Mouse (Mus musculus): ENCODE measurements around the gene Gm5148. TPM values are rescaled to one million over a fixed set of nuclear protein-coding genes. Genes with fewer than 3 reads are reported as not detected.

The Gm5148 gene
- polyA plus RNA-seq, 1 experiment, result 5.8 TPM

GRCm38 (mm10) chr3:37687158-37687980 is 36.9 kb downstream of the Gm5148 start:
- Histone ChIP-seq H3K79me3 (ENCODE audit: low read depth) (no peaks in the 10 kb centered on the region), H3K27me3 (ENCODE audit: control insufficient read depth, insufficient read depth, insufficient read length) (no peaks in the 10 kb centered on the region), H3K79me2 (ENCODE audit: control insufficient read depth, insufficient read depth) (no peaks in the 10 kb centered on the region), H3K4me3 (ENCODE audit: insufficient read depth, poor library complexity, severe bottlenecking) (no peak overlapping the region), H3ac (ENCODE audit: control insufficient read depth, insufficient read length, low read depth) (no peak overlapping the region), H3K36me3 (ENCODE audit: control insufficient read depth, insufficient read depth) (no peaks in the 10 kb centered on the region)
- no peak for TF ChIP-seq CEBPB (IDR thresholded peaks at IDR 0.05; ENCODE audit: low read depth)
- no peak for TF ChIP-seq USF1 (IDR thresholded peaks at IDR 0.05; ENCODE audit: low read depth)
- TF ChIP-seq MAX (IDR thresholded peaks at IDR 0.05), result no peak
- no peak for TF ChIP-seq CTCF (IDR thresholded peaks at IDR 0.05; ENCODE audit: control insufficient read depth, insufficient read depth, insufficient read length)
- no peak for TF ChIP-seq FOSL1 (IDR thresholded peaks at IDR 0.05; ENCODE audit: insufficient read depth, low read length, poor library complexity, severe bottlenecking)
- no peak for TF ChIP-seq MYOG (IDR thresholded peaks at IDR 0.05; ENCODE audit: control insufficient read depth, extremely low read depth, insufficient read length)
- no peak for TF ChIP-seq MYOD1 (IDR thresholded peaks at IDR 0.05; ENCODE audit: control insufficient read depth, insufficient read length, low read depth)

GRCm38 (mm10) chr3:37686751-37687150 is 37.5 kb downstream of the Gm5148 start:
- H3K79me3 ChIP-seq (ENCODE audit: low read depth), result no peaks in the 10 kb centered on the region
- H3K4me3 ChIP-seq (ENCODE audit: insufficient read depth, poor library complexity, severe bottlenecking), result no peak overlapping the region
- no peak overlapping the region for H3ac ChIP-seq (ENCODE audit: control insufficient read depth, insufficient read length, low read depth)
- H3K27me3 ChIP-seq (ENCODE audit: control insufficient read depth, insufficient read depth, insufficient read length), result no peaks in the 10 kb centered on the region
- no peaks in the 10 kb centered on the region for H3K79me2 ChIP-seq (ENCODE audit: control insufficient read depth, insufficient read depth)
- no peak for TF ChIP-seq CEBPB (IDR thresholded peaks at IDR 0.05; ENCODE audit: low read depth)
- TF ChIP-seq CTCF (IDR thresholded peaks at IDR 0.05; ENCODE audit: control insufficient read depth, insufficient read depth, insufficient read length), result no peak
- TF ChIP-seq MYOG (IDR thresholded peaks at IDR 0.05; ENCODE audit: control insufficient read depth, extremely low read depth, insufficient read length), result no peak
- TF ChIP-seq MYOD1 (IDR thresholded peaks at IDR 0.05; ENCODE audit: control insufficient read depth, insufficient read length, low read depth), result no peak
- no peak for TF ChIP-seq USF1 (IDR thresholded peaks at IDR 0.05; ENCODE audit: low read depth)
- no peak for TF ChIP-seq MAX (IDR thresholded peaks at IDR 0.05)
- TF ChIP-seq FOSL1 (IDR thresholded peaks at IDR 0.05; ENCODE audit: insufficient read depth, low read length, poor library complexity, severe bottlenecking), result no peak
- no peaks in the 10 kb centered on the region for H3K36me3 ChIP-seq (ENCODE audit: control insufficient read depth, insufficient read depth)

- no peak overlapping the region for H3K4me3 ChIP-seq (ENCODE audit: insufficient read depth, poor library complexity, severe bottlenecking)
- H3ac ChIP-seq (ENCODE audit: control insufficient read depth, insufficient read length, low read depth), result no peak overlapping the region
- TF ChIP-seq MYOD1 (IDR thresholded peaks at IDR 0.05; ENCODE audit: control insufficient read depth, insufficient read length, low read depth), result no peak
- TF ChIP-seq FOSL1 (IDR thresholded peaks at IDR 0.05; ENCODE audit: insufficient read depth, low read length, poor library complexity, severe bottlenecking), result no peak
- TF ChIP-seq MYOG (IDR thresholded peaks at IDR 0.05; ENCODE audit: control insufficient read depth, extremely low read depth, insufficient read length), result no peak
- no peak for TF ChIP-seq MAX (IDR thresholded peaks at IDR 0.05)
- H3K36me3 ChIP-seq (ENCODE audit: control insufficient read depth, insufficient read depth), result no peaks in the 10 kb centered on the region
- H3K27me3 ChIP-seq (ENCODE audit: control insufficient read depth, insufficient read depth, insufficient read length), result no peaks in the 10 kb centered on the region
- no peaks in the 10 kb centered on the region for H3K79me2 ChIP-seq (ENCODE audit: control insufficient read depth, insufficient read depth)
- no peaks in the 10 kb centered on the region for H3K79me3 ChIP-seq (ENCODE audit: low read depth)
Measured at GRCm38 (mm10) chr3:37686219-37686618, 38.1 kb downstream of the Gm5148 start.

GRCm38 (mm10) chr3:37676291-37676690 is 48.0 kb downstream of the Gm5148 start:
- H3ac ChIP-seq (ENCODE audit: control insufficient read depth, insufficient read length, low read depth), result no peak overlapping the region
- no peaks in the 10 kb centered on the region for H3K36me3 ChIP-seq (ENCODE audit: control insufficient read depth, insufficient read depth)
- H3K79me3 ChIP-seq (ENCODE audit: low read depth), result no peaks in the 10 kb centered on the region
- H3K4me3 ChIP-seq (ENCODE audit: insufficient read depth, poor library complexity, severe bottlenecking), result no peak overlapping the region
- no peaks in the 10 kb centered on the region for H3K79me2 ChIP-seq (ENCODE audit: control insufficient read depth, insufficient read depth)
- TF ChIP-seq USF1 (IDR thresholded peaks at IDR 0.05; ENCODE audit: low read depth) (no peak), MAX (IDR thresholded peaks at IDR 0.05) (no peak), CEBPB (IDR thresholded peaks at IDR 0.05; ENCODE audit: low read depth) (no peak), FOSL1 (IDR thresholded peaks at IDR 0.05; ENCODE audit: insufficient read depth, low read length, poor library complexity, severe bottlenecking) (no peak), CTCF (IDR thresholded peaks at IDR 0.05; ENCODE audit: control insufficient read depth, insufficient read depth, insufficient read length) (no peak), MYOG (IDR thresholded peaks at IDR 0.05; ENCODE audit: control insufficient read depth, extremely low read depth, insufficient read length) (no peak), MYOD1 (IDR thresholded peaks at IDR 0.05; ENCODE audit: control insufficient read depth, insufficient read length, low read depth) (no peak)
- H3K27me3 ChIP-seq (ENCODE audit: control insufficient read depth, insufficient read depth, insufficient read length), result no peaks in the 10 kb centered on the region

GRCm38 (mm10) chr3:37675056-37675525 is 49.2 kb downstream of the Gm5148 start:
- H3K79me2 ChIP-seq (ENCODE audit: control insufficient read depth, insufficient read depth), result no peaks in the 10 kb centered on the region
- TF ChIP-seq CEBPB (IDR thresholded peaks at IDR 0.05; ENCODE audit: low read depth) (no peak), MAX (IDR thresholded peaks at IDR 0.05) (no peak), USF1 (IDR thresholded peaks at IDR 0.05; ENCODE audit: low read depth) (no peak), CTCF (IDR thresholded peaks at IDR 0.05; ENCODE audit: control insufficient read depth, insufficient read depth, insufficient read length) (no peak), MYOG (IDR thresholded peaks at IDR 0.05; ENCODE audit: control insufficient read depth, extremely low read depth, insufficient read length) (no peak), FOSL1 (IDR thresholded peaks at IDR 0.05; ENCODE audit: insufficient read depth, low read length, poor library complexity, severe bottlenecking) (no peak), MYOD1 (IDR thresholded peaks at IDR 0.05; ENCODE audit: control insufficient read depth, insufficient read length, low read depth) (no peak)
- no peaks in the 10 kb centered on the region for H3K36me3 ChIP-seq (ENCODE audit: control insufficient read depth, insufficient read depth)
- H3K27me3 ChIP-seq (ENCODE audit: control insufficient read depth, insufficient read depth, insufficient read length), result no peaks in the 10 kb centered on the region
- H3ac ChIP-seq (ENCODE audit: control insufficient read depth, insufficient read length, low read depth), result no peak overlapping the region
- H3K79me3 ChIP-seq (ENCODE audit: low read depth), result no peaks in the 10 kb centered on the region
- H3K4me3 ChIP-seq (ENCODE audit: insufficient read depth, poor library complexity, severe bottlenecking), result no peak overlapping the region

Data from C2C12 (cell line).